ENCODE assay signal across 8 mouse cellular contexts in the genomic region with DNA sequence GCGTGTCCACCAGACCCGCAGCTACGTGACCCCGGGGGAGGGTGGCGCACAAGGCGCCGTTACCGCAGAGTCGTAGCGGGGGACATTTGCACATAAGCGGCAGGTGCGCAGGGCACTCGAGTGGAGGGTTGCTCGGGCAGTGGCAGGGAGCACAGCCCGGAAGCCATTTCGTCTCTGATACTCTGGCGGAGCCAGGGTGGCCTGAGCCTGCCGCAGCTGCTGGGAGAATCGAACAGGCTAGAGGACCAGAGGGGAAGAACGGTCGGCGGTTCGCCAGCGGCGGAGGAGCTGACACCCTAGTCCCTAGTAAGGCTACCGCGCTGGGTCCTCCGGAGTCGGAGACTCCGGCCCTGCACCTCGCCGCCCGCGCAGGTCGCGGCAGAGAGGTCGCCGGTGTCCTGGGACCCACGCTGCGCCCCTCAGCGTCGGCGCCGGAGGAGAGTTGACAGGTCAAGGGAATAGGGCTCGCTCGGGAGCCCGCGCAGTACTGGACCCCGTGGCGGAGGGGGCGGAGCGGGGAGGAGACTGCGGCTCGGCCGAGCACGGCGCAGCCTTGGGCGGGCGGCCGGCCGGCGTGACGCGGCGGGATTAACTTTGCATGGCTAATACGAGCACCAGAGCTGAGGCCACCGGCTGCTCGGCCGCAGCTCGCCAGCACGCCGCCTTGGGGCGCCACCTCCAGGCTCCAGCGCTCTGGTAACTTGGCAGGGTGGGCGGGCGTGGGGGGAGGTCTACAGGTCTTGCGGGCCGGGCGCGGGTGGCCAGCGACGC. TPM values are rescaled to one million over a fixed set of nuclear protein-coding genes. Genes with fewer than 3 reads are reported as not detected.
DNase-seq lines count a peak whose midpoint lies in the region; ATAC-seq and TF ChIP-seq lines count a peak whose summit lies in the region.

No protein-coding gene starts in this region.

- no peaks in the 10 kb centered on the region for H3K9me3 ChIP-seq in embryonic facial prominence, embryonic 13.5 days
- H3K9me3 ChIP-seq in limb, embryonic 12.5 days, result no peaks in the 10 kb centered on the region
- H3K9me3 ChIP-seq in midbrain, embryonic 13.5 days, result no peaks in the 10 kb centered on the region

- peak overlapping the region; percentile 75 for H3K9ac ChIP-seq in embryonic facial prominence, embryonic 13.5 days
- H3K9ac ChIP-seq in limb, embryonic 12.5 days (replicated peaks), result peak overlapping the region; percentile 57
- H3K9ac ChIP-seq in midbrain, embryonic 13.5 days (replicated peaks), result peak overlapping the region; percentile 73

- WGBS in embryonic facial prominence, embryonic 13.5 days, result under 1% methylated on average over 66 of the region's 82 CpGs
- under 1% methylated on average over 73 of the region's 82 CpGs for WGBS in limb, embryonic 12.5 days
- under 1% methylated on average over 78 of the region's 82 CpGs for WGBS in midbrain, embryonic 13.5 days
- under 1% methylated on average over 82 of the region's 82 CpGs for WGBS in small intestine, adult 2 months

- H3K27ac ChIP-seq in embryonic facial prominence, embryonic 13.5 days, result no peak overlapping the region
- no peak overlapping the region for H3K27ac ChIP-seq in limb, embryonic 12.5 days
- H3K27ac ChIP-seq in midbrain, embryonic 13.5 days, result no peak overlapping the region
- H3K27ac ChIP-seq in small intestine, adult 2 months (ENCODE audit: insufficient read depth, low read depth, low read length), result peak overlapping the region; percentile 78

- DNase-seq in adrenal gland, postnatal 14 days, result peak; percentile 92
- peak; percentile 83 to 88 for DNase-seq in heart, adult 9 months (ENCODE audit: low spot score in 2 of 2)
- DNase-seq in kidney, adult 9 months, result peak; percentile 91
- DNase-seq in adipocyte (ENCODE audit: low spot score), result no peak

- peaks cover 39% of the 10 kb centered on the region for H3K27me3 ChIP-seq in embryonic facial prominence, embryonic 13.5 days
- H3K27me3 ChIP-seq in limb, embryonic 12.5 days, result peaks cover 34% of the 10 kb centered on the region
- H3K27me3 ChIP-seq in midbrain, embryonic 13.5 days, result peaks cover 18% of the 10 kb centered on the region
- no peaks in the 10 kb centered on the region for H3K27me3 ChIP-seq in small intestine, adult 2 months (ENCODE audit: control insufficient read depth, insufficient read depth, low read length)

- H3K4me1 ChIP-seq in embryonic facial prominence, embryonic 13.5 days, result peaks cover 18% of the 10 kb centered on the region
- H3K4me1 ChIP-seq in limb, embryonic 12.5 days (replicated peaks), result peaks cover 17% of the 10 kb centered on the region
- H3K4me1 ChIP-seq in midbrain, embryonic 13.5 days (replicated peaks), result peaks cover 21% of the 10 kb centered on the region
- no peaks in the 10 kb centered on the region; the same call in 1 of the 2 replicates for H3K4me1 ChIP-seq in small intestine, adult 2 months (ENCODE audit: control insufficient read depth, insufficient read depth, insufficient read length, low read length)

- peak; percentile 82 for ATAC-seq in embryonic facial prominence, embryonic 13.5 days (ENCODE audit: insufficient number of reproducible peaks, insufficient read depth, low FRiP score, low TSS enrichment, low read depth)
- peak; percentile 88 for ATAC-seq in limb, embryonic 12.5 days (ENCODE audit: insufficient number of reproducible peaks, insufficient read depth, low FRiP score, low TSS enrichment, low read depth)
- peak; percentile 94 for ATAC-seq in midbrain, embryonic 13.5 days

- TF ChIP-seq POLR2A in small intestine, adult 2 months (IDR thresholded peaks at IDR 0.05; ENCODE audit: low read depth, low read length), result no peak; the same call in 1 of the 2 replicates

- TF ChIP-seq CTCF in small intestine, adult 2 months (IDR thresholded peaks at IDR 0.05; ENCODE audit: extremely low read depth, insufficient read length, insufficient replicate concordance, low read depth, low read length), result 0 out of 2 replicates have a peak, but pooled peaks have one; percentile 18

- H3K4me2 ChIP-seq in embryonic facial prominence, embryonic 13.5 days, result peak overlapping the region; percentile 99
- H3K4me2 ChIP-seq in limb, embryonic 12.5 days, result peak overlapping the region; percentile 99
- peak overlapping the region; percentile 98 for H3K4me2 ChIP-seq in midbrain, embryonic 13.5 days (replicated peaks)

- H3K36me3 ChIP-seq in embryonic facial prominence, embryonic 13.5 days, result no peaks in the 10 kb centered on the region
- H3K36me3 ChIP-seq in limb, embryonic 12.5 days, result no peaks in the 10 kb centered on the region
- H3K36me3 ChIP-seq in midbrain, embryonic 13.5 days, result no peaks in the 10 kb centered on the region
- H3K36me3 ChIP-seq in small intestine, adult 2 months (ENCODE audit: control insufficient read depth, insufficient read depth, low read length), result no peaks in the 10 kb centered on the region

- H3K4me3 ChIP-seq in embryonic facial prominence, embryonic 13.5 days, result peak overlapping the region; percentile 71
- peak overlapping the region; percentile 66 for H3K4me3 ChIP-seq in limb, embryonic 12.5 days (replicated peaks)
- H3K4me3 ChIP-seq in midbrain, embryonic 13.5 days (replicated peaks), result peak overlapping the region; percentile 78
- peak overlapping the region; percentile 80 for H3K4me3 ChIP-seq in small intestine, adult 2 months (ENCODE audit: low read depth, low read length)

RNA-seq across cellular contexts. Expression of gene Thrb, which starts 0.5 kb away (rescaled TPM):
- total RNA-seq in adrenal gland, postnatal 14 days (2021), result 44.3 and 56.0 TPM in 2 replicates
- 2.6 and 5.1 TPM in 2 replicates for polyA plus RNA-seq in embryonic facial prominence, embryonic 13.5 days (2015; fragmentation: Nextera tagmentation; extraction: Ambion mirVana)
- 0.48 and 0.74 TPM in 2 replicates for polyA plus RNA-seq in limb, embryonic 12.5 days (2016; fragmentation: Nextera tagmentation; extraction: Ambion mirVana)
- 1.2 and 1.3 TPM in 2 replicates for polyA plus RNA-seq in midbrain, embryonic 13.5 days (2015; fragmentation: Nextera tagmentation; extraction: Ambion mirVana)
- 0.95 and 2.5 TPM in 2 replicates for polyA plus RNA-seq in small intestine, adult 2 months (2012; rRNA removed)
